Mouse (Mus musculus) stomach, embryonic 15.5 days (tissue): Measurements from ENCODE around the gene Ttyh1. TPM values are rescaled to one million over a fixed set of nuclear protein-coding genes. Genes with fewer than 3 reads are reported as not detected.
A peak's percentile ranks its signal among the peaks of the same experiment; 100 is the strongest.

Source experiments
- ATAC-seq: fragments of 200-750 bp; cut with Nextera tagmentation; 2 replicates; pipeline ENCODE4 v1.8.0; 2017; ENCODE audit warnings: low read depth, moderate number of reproducible peaks, moderate TSS enrichment; ENCODE audit not compliant: insufficient read depth, low FRiP score
- H3K27ac ChIP-seq: fragments of 300-500 bp; sonication (generic); 2 replicates; pipeline ENCODE4 v1.5.1; 2015; ENCODE audit warnings: mild to moderate bottlenecking, inconsistent platforms
- H3K27me3 ChIP-seq: fragments of 300-500 bp; sonication (generic); replicated peaks from 2 replicates; pipeline ENCODE4 v1.6.1; 2015; ENCODE audit warnings: inconsistent platforms
- H3K36me3 ChIP-seq: fragments of 300-500 bp; sonication (generic); 2 replicates; pipeline ENCODE4 v1.6.1; 2015; ENCODE audit warnings: inconsistent platforms
- H3K4me1 ChIP-seq: fragments of 300-500 bp; sonication (generic); 2 replicates; pipeline ENCODE4 v1.6.1; 2015; ENCODE audit warnings: inconsistent platforms
- H3K4me2 ChIP-seq: fragments of 300-500 bp; sonication (generic); 2 replicates; pipeline ENCODE4 v1.6.1; 2015; ENCODE audit warnings: mild to moderate bottlenecking, inconsistent platforms
- H3K4me3 ChIP-seq: fragments of 300-500 bp; sonication (generic); replicated peaks from 2 replicates; pipeline ENCODE4 v1.5.1; 2015; ENCODE audit warnings: inconsistent platforms
- H3K9ac ChIP-seq: fragments of 300-500 bp; sonication (generic); 2 replicates; pipeline ENCODE4 v1.6.1; 2015; ENCODE audit warnings: inconsistent platforms
- H3K9me3 ChIP-seq: fragments of 300-500 bp; sonication (generic); 2 replicates; pipeline ENCODE4 v1.6.1; 2016; ENCODE audit warnings: inconsistent platforms
- WGBS: fragments of 180-500 bp; shearing (Covaris S2); methylation state at CpG from one replicate; pipeline ENCODE4 v1.1.7; 2015; 5-methylcytosine and 5-hydroxymethylcytosine counted together
- polyA plus RNA-seq: library from polyadenylated mRNA; unstranded; fragments of >200 nt; fragmentation: Nextera tagmentation; extraction: Ambion mirVana; gene quantifications from 2 replicates; pipeline ENCODE4 v1.2.1, GENCODE M21; 2015

Gene Ttyh1
- polyA plus RNA-seq = 12.7 and 15.1 TPM in 2 replicates

- ATAC-seq = no peak
Measured at GRCm38 (mm10) chr7:4119344-4119902, at the start of gene Ttyh1. Gene Ttyh1 (plus strand): TSS chr7:4119408.

DNA sequence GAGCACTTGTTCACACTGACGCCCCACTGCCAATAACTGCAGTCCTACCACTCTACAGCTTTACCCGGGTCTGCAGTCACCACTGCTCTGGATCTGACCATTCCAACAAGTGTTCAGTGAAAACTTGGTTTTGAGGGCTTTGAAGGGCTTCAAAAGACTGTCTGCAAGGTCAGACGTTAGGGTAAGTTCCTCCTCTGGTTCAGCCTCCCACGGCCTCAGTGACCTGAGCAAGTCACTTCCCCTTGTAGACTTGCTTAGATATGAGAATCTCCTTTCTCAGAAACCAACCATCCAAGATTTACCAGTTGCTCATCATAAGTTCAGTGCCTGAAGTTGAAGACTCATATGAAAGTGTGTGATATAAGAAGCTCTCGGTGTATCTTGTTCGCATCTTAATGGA lies 48.1 kb upstream of the Ttyh1 start:
- Histone ChIP-seq H3K9me3 (no peaks in the 10 kb centered on the region), H3K36me3 (no peaks in the 10 kb centered on the region), H3K27me3 (no peaks in the 10 kb centered on the region), H3K4me2 (no peak overlapping the region), H3K9ac (no peak overlapping the region), H3K4me3 (no peak overlapping the region), H3K27ac (no peak overlapping the region), H3K4me1 (no peaks in the 10 kb centered on the region)
- no peak for ATAC-seq
- 85% methylated on average over 6 of the region's 6 CpGs for WGBS

More at GRCm38 (mm10) chr7:4119344-4119902, at the start of gene Ttyh1:
- WGBS = under 1% methylated on average over 37 of the region's 37 CpGs
- peaks cover 13% of the 10 kb centered on the region for H3K27me3 ChIP-seq
- no peak within 1 kb of the TSS for H3K27ac ChIP-seq
- no peaks in the 10 kb centered on the region for H3K9me3 ChIP-seq
- peak within 1 kb of the TSS; percentile 78 for H3K4me2 ChIP-seq
- peaks cover 8% of the 10 kb centered on the region; the same call in 1 of the 2 replicates for H3K4me1 ChIP-seq
- no peaks in the 10 kb centered on the region for H3K36me3 ChIP-seq
- peak within 1 kb of the TSS; percentile 48 for H3K4me3 ChIP-seq
- H3K9ac ChIP-seq = peak within 1 kb of the TSS; percentile 34

DNA sequence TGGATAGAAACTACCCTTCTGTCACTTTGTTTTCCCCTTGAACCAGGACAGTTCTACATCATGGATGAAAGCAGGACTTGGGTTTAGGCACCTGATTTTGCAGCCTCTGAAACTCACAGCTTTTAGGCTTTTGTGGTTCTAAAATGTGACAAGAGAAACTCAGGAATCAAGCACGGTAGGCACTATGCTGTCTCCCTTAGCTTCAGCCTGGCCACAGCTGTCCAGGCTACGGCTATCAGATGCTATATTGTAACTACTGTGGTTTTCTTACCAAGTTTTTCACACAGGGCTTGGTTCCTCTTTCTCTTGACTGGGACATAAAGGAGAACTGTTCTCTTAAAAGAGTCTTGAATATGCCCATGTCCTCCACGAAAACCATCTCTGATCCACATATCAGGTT lies 46.1 kb upstream of the Ttyh1 start:
- no peaks in the 10 kb centered on the region for H3K4me1 ChIP-seq
- H3K27ac ChIP-seq = no peak overlapping the region
- H3K27me3 ChIP-seq = no peaks in the 10 kb centered on the region
- H3K9me3 ChIP-seq = no peaks in the 10 kb centered on the region
- 62% methylated on average over 3 of the region's 3 CpGs for WGBS
- no peak overlapping the region for H3K4me3 ChIP-seq
- H3K36me3 ChIP-seq = no peaks in the 10 kb centered on the region
- no peak overlapping the region for H3K4me2 ChIP-seq
- ATAC-seq = no peak
- H3K9ac ChIP-seq = no peak overlapping the region

DNA sequence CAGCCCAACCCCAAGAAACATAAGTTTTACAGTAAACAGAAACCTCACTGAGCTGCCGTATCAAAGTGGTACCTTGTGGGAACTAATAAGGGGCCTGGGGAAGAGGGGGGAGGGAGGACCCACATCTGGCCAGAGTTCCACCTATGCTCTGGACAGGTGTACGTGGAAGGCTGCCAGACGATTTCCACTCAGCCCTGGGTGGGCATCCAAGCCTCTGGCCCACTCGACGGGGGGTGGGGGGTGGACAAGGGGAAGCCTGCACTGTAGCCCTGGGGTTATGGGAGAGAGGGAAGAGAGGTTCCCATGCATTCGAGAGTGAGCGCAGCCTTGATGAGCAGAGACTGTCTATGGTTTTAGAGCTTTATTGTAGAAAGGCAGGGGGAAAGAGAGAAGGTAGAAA lies 39.7 kb upstream of the Ttyh1 start:
- Histone ChIP-seq H3K9me3 (no peaks in the 10 kb centered on the region), H3K27ac (no peak overlapping the region), H3K4me2 (no peak overlapping the region), H3K4me1 (no peaks in the 10 kb centered on the region), H3K4me3 (no peak overlapping the region), H3K27me3 (no peaks in the 10 kb centered on the region), H3K36me3 (no peaks in the 10 kb centered on the region), H3K9ac (no peak overlapping the region)
- 80% methylated on average over 7 of the region's 7 CpGs for WGBS
- ATAC-seq = no peak

- WGBS = 69% methylated on average over 4 of the region's 4 CpGs
- no peaks in the 10 kb centered on the region for H3K9me3 ChIP-seq
- H3K4me3 ChIP-seq = no peak overlapping the region
Measured at GRCm38 (mm10) chr7:4080552-4080951, 38.7 kb upstream of the Ttyh1 start.

GRCm38 (mm10) chr7:4081706-4082105 lies 37.5 kb upstream of the Ttyh1 start:
- no peak overlapping the region for H3K27ac ChIP-seq
- no peaks in the 10 kb centered on the region for H3K4me1 ChIP-seq
- no peak overlapping the region for H3K9ac ChIP-seq
- H3K4me3 ChIP-seq = no peak overlapping the region
- no peaks in the 10 kb centered on the region for H3K9me3 ChIP-seq
- H3K4me2 ChIP-seq = no peak overlapping the region
- ATAC-seq = peak; percentile 49; the same call in 1 of the 2 replicates
- H3K36me3 ChIP-seq = no peaks in the 10 kb centered on the region
- no peaks in the 10 kb centered on the region for H3K27me3 ChIP-seq

More at GRCm38 (mm10) chr7:4080552-4080951, 38.7 kb upstream of the Ttyh1 start:
- Histone ChIP-seq H3K9ac (no peak overlapping the region), H3K27me3 (no peaks in the 10 kb centered on the region), H3K27ac (no peak overlapping the region), H3K36me3 (no peaks in the 10 kb centered on the region), H3K4me1 (no peaks in the 10 kb centered on the region), H3K4me2 (no peak overlapping the region)
- no peak for ATAC-seq

DNA sequence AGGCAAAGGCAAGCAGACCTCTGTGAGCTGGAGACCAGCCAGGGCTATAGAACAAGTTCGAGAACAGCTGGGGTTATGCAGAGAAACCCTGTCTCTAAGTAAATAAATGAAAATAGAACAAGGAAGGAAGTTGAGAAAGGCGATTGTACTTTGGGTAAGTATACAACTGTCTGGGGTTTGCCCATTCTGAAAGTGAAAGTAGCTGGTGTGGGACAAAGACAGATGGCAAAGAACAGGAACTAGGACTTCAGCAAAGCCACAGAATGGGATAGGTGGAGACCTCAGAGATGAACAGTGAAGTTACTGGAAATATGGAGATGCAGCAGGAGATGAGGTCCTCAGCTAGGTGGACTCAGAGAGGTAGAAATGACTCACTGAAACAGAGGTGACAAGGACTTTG lies 36.4 kb upstream of the Ttyh1 start:
- peak; percentile 64 for ATAC-seq
- WGBS = 7% methylated on average over 2 of the region's 2 CpGs
- Histone ChIP-seq H3K36me3 (no peaks in the 10 kb centered on the region), H3K4me2 (peak overlapping the region; percentile 33), H3K9me3 (no peaks in the 10 kb centered on the region), H3K9ac (no peak overlapping the region), H3K4me3 (no peak overlapping the region), H3K27me3 (no peaks in the 10 kb centered on the region), H3K4me1 (no peaks in the 10 kb centered on the region), H3K27ac (peak overlapping the region; percentile 66)

DNA sequence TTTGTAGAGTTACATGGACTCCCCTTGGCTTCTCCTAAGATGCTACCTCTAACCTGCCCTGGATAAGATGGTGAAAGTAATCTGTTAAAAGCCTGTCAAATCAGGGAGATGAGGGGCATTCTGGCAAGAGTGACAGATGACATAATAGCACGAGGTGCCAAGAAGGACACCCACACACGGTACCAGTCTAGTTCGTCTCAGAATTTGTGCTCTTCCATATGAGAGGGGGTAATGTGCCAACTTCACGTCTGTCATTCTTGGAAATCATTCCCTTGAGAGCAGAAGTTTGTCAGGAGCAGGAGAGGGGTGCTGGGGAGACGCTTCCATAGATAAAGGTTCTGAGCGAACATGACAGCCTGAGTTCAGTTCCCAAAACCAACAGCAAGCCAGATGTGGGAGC lies 35.0 kb upstream of the Ttyh1 start:
- H3K4me2 ChIP-seq = no peak overlapping the region
- no peaks in the 10 kb centered on the region for H3K27me3 ChIP-seq
- ATAC-seq = no peak
- no peak overlapping the region for H3K4me3 ChIP-seq
- H3K4me1 ChIP-seq = no peaks in the 10 kb centered on the region
- H3K36me3 ChIP-seq = no peaks in the 10 kb centered on the region
- no peaks in the 10 kb centered on the region for H3K9me3 ChIP-seq
- no peak overlapping the region for H3K27ac ChIP-seq
- 69% methylated on average over 6 of the region's 6 CpGs for WGBS
- H3K9ac ChIP-seq = no peak overlapping the region

DNA sequence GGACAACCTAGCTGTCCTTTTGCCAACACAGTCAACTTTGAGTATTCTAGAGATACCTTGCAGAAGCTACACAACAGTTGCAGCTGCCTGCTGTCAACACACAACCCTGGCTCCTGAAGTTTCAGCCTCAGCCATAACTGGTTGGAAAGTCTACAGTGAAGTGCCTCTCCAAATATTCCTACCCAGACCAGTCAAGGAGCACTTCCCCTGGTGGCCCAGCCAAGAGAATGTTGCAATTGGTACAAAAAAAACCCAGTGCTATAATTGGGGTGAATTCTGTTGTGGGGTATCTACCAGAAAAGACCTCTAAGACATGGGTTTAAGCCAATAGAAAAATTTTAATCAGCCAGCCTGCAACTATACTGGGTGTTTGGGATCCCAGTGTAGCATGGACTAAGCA lies 33.6 kb upstream of the Ttyh1 start:
- no peaks in the 10 kb centered on the region for H3K9me3 ChIP-seq
- H3K4me1 ChIP-seq = no peaks in the 10 kb centered on the region
- H3K27me3 ChIP-seq = no peaks in the 10 kb centered on the region
- H3K4me3 ChIP-seq = no peak overlapping the region
- H3K4me2 ChIP-seq = no peak overlapping the region
- no peaks in the 10 kb centered on the region for H3K36me3 ChIP-seq
- H3K9ac ChIP-seq = no peak overlapping the region
- H3K27ac ChIP-seq = no peak overlapping the region
- no peak for ATAC-seq

DNA sequence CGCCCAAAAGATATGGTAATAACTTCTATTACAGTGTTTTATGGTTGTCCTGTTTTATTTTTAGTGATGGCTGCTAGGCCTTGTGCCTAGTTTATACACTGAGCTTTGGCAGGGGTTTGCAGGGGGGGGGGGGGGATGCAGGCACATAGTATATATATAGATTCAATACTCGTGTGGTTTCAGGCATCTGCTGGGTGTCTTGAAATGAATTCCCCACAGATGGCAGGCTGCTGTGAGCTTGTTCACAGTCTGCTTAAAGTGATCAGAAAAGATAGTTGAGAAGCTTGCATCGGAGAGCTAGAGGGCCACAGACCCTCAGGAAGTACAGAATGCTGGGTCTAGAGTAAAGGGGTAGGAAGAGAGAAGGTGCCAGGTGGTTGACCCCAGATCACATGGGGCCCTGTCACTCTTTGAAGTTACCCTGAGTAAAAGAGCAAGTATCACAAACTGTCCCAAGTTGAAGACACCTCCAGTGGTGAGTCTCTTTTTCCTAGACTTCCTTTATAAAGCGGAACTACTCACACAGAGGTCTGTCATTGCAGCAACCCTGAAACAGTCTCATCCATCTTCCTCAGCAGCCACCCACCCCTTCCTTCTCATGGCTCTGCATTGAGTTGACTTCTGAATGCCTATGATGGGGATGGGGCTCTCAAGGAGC lies 31.8 kb upstream of the Ttyh1 start:
- no peak for ATAC-seq
- Histone ChIP-seq H3K9me3 (no peaks in the 10 kb centered on the region), H3K27ac (no peak overlapping the region), H3K4me3 (no peak overlapping the region), H3K36me3 (no peaks in the 10 kb centered on the region), H3K4me2 (no peak overlapping the region), H3K9ac (no peak overlapping the region), H3K4me1 (no peaks in the 10 kb centered on the region), H3K27me3 (no peaks in the 10 kb centered on the region)
- WGBS = 68% methylated on average over 4 of the region's 4 CpGs

DNA sequence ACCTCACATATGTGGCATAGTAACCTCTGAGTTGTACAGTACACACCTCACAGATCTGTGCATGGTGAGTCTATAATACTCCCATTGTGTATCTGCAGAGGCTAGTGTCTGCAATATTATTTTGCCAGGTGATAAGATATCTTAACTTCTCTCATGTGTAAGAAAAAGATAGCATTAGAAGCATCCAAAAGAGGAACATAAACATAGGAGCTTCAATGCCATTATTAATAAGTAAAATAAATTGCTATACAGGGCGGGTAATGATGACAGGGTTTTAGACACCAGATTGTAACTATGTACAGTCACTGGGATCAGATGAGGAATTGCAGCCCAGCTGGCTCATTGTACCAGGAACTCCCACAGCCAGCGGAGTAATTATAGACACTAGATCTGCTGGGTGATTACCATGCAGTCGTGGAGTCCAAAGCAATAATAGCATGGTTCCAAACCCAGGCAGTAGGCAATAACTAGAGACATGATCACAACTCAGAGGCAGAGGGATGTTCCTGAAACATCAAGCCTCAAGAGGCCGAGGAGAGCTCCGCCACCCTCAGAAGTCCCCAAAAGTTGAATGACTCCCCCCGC lies 31.2 kb upstream of the Ttyh1 start:
- Histone ChIP-seq H3K36me3 (no peaks in the 10 kb centered on the region), H3K4me3 (no peak overlapping the region), H3K9me3 (no peaks in the 10 kb centered on the region), H3K4me1 (no peaks in the 10 kb centered on the region), H3K4me2 (no peak overlapping the region), H3K9ac (no peak overlapping the region), H3K27ac (no peak overlapping the region), H3K27me3 (no peaks in the 10 kb centered on the region)
- no peak for ATAC-seq
- WGBS = 66% methylated on average over 6 of the region's 6 CpGs

DNA sequence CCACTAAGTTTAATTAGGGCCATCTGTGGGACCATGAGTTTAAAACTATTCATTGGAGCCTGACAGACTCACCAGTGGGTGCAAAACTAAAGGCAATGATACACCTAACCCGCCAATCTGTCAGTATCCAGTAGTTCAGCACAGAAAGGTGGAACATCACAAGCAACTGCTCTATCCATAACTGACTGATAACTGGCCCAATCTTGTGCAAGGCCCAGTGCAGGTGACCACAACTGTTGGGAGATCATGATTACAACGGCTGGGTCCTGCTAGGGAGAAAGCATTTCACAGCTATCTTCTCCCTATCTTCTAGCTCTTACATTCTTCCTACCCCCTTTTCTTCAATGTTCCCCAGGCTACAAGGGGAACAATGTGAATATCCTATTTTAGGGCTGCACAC lies 30.5 kb upstream of the Ttyh1 start:
- H3K9ac ChIP-seq = no peak overlapping the region
- no peak overlapping the region for H3K27ac ChIP-seq
- H3K4me3 ChIP-seq = no peak overlapping the region
- no peak for ATAC-seq
- H3K9me3 ChIP-seq = no peaks in the 10 kb centered on the region
- H3K36me3 ChIP-seq = no peaks in the 10 kb centered on the region
- no peak overlapping the region for H3K4me2 ChIP-seq
- 63% methylated on average over 2 of the region's 2 CpGs for WGBS
- no peaks in the 10 kb centered on the region for H3K27me3 ChIP-seq
- no peaks in the 10 kb centered on the region for H3K4me1 ChIP-seq
